Mouse (Mus musculus): ENCODE measurements at regions not wholly inside any gene's neighbourhood (a gene's known extent, or its start where the extent isn't known, plus 50 kb on each side); places are given as distances from the start of the nearest gene placed in this dataset.

- H3K4me2 ChIP-seq, result no peak overlapping the region
- no peak for ATAC-seq
- no peaks in the 10 kb centered on the region for H3K27me3 ChIP-seq (replicated peaks)
- H3K4me3 ChIP-seq, result no peak overlapping the region
- no peak overlapping the region for H3K9ac ChIP-seq
- no peaks in the 10 kb centered on the region for H3K9me3 ChIP-seq (replicated peaks)
- WGBS (ENCODE audit: insufficient replicate concordance), result 77% methylated on average over 6 of the region's 6 CpGs
- no peak overlapping the region for H3K27ac ChIP-seq
- H3K4me1 ChIP-seq, result no peaks in the 10 kb centered on the region
- no peaks in the 10 kb centered on the region for H3K36me3 ChIP-seq
Observed at GRCm38 (mm10) chr16:9336063-9336462, 506.2 kb downstream of the 1810013L24Rik start.

- no peak overlapping the region for H3K4me3 ChIP-seq
- 47% methylated on average over 3 of the region's 3 CpGs for WGBS (ENCODE audit: insufficient replicate concordance)
- ATAC-seq, result no peak
- H3K9ac ChIP-seq, result no peak overlapping the region
- no peak overlapping the region for H3K4me2 ChIP-seq
- H3K4me1 ChIP-seq, result no peaks in the 10 kb centered on the region
- H3K27ac ChIP-seq, result no peak overlapping the region
- no peaks in the 10 kb centered on the region for H3K36me3 ChIP-seq
- H3K27me3 ChIP-seq (replicated peaks), result no peaks in the 10 kb centered on the region
- H3K9me3 ChIP-seq (replicated peaks), result no peaks in the 10 kb centered on the region
Observed at GRCm38 (mm10) chr16:9339456-9339855, 509.6 kb downstream of the 1810013L24Rik start.

- Histone ChIP-seq H3K9me3 (replicated peaks) (no peaks in the 10 kb centered on the region), H3K36me3 (no peaks in the 10 kb centered on the region), H3K9ac (no peak overlapping the region), H3K4me2 (no peak overlapping the region), H3K4me3 (no peak overlapping the region), H3K27me3 (replicated peaks) (no peaks in the 10 kb centered on the region), H3K4me1 (no peaks in the 10 kb centered on the region), H3K27ac (no peak overlapping the region)
- 69% methylated on average over 4 of the region's 4 CpGs for WGBS (ENCODE audit: insufficient replicate concordance)
- ATAC-seq, result no peak
Observed at GRCm38 (mm10) chr16:9341245-9341644, 511.3 kb downstream of the 1810013L24Rik start.

- Histone ChIP-seq H3K4me1 (no peaks in the 10 kb centered on the region), H3K27me3 (replicated peaks) (no peaks in the 10 kb centered on the region), H3K36me3 (no peaks in the 10 kb centered on the region), H3K9me3 (replicated peaks) (no peaks in the 10 kb centered on the region), H3K27ac (no peak overlapping the region), H3K4me3 (no peak overlapping the region), H3K4me2 (no peak overlapping the region), H3K9ac (no peak overlapping the region)
- 56% methylated on average over 4 of the region's 4 CpGs for WGBS (ENCODE audit: insufficient replicate concordance)
- no peak for ATAC-seq
Observed at GRCm38 (mm10) chr16:9353811-9354210, 523.9 kb downstream of the 1810013L24Rik start.

GRCm38 (mm10) chr16:9354331-9355030, 524.6 kb downstream of the 1810013L24Rik start:
- Histone ChIP-seq H3K27ac (no peak overlapping the region), H3K36me3 (no peaks in the 10 kb centered on the region), H3K9ac (no peak overlapping the region), H3K4me3 (no peak overlapping the region), H3K4me1 (no peaks in the 10 kb centered on the region), H3K4me2 (no peak overlapping the region), H3K9me3 (replicated peaks) (no peaks in the 10 kb centered on the region), H3K27me3 (replicated peaks) (no peaks in the 10 kb centered on the region)
- 62% methylated on average over 8 of the region's 8 CpGs for WGBS (ENCODE audit: insufficient replicate concordance)
- no peak for ATAC-seq

GRCm38 (mm10) chr16:9358651-9359050, 528.8 kb downstream of the 1810013L24Rik start:
- 64% methylated on average over 4 of the region's 4 CpGs for WGBS (ENCODE audit: insufficient replicate concordance)
- Histone ChIP-seq H3K4me2 (no peak overlapping the region), H3K4me3 (no peak overlapping the region), H3K27ac (no peak overlapping the region), H3K27me3 (replicated peaks) (no peaks in the 10 kb centered on the region), H3K36me3 (no peaks in the 10 kb centered on the region), H3K9me3 (replicated peaks) (no peaks in the 10 kb centered on the region), H3K4me1 (no peaks in the 10 kb centered on the region), H3K9ac (no peak overlapping the region)
- no peak for ATAC-seq

- Histone ChIP-seq H3K9ac (no peak overlapping the region), H3K4me2 (no peak overlapping the region), H3K36me3 (no peaks in the 10 kb centered on the region), H3K27me3 (replicated peaks) (no peaks in the 10 kb centered on the region), H3K4me1 (no peaks in the 10 kb centered on the region), H3K27ac (no peak overlapping the region), H3K4me3 (no peak overlapping the region), H3K9me3 (replicated peaks) (no peaks in the 10 kb centered on the region)
- 73% methylated on average over 3 of the region's 3 CpGs for WGBS (ENCODE audit: insufficient replicate concordance)
- ATAC-seq, result no peak
Observed at GRCm38 (mm10) chr16:9359399-9360135, 529.7 kb downstream of the 1810013L24Rik start.

- Histone ChIP-seq H3K27me3 (replicated peaks) (no peaks in the 10 kb centered on the region), H3K4me2 (no peak overlapping the region), H3K9ac (no peak overlapping the region), H3K4me1 (no peaks in the 10 kb centered on the region), H3K27ac (no peak overlapping the region), H3K9me3 (replicated peaks) (no peaks in the 10 kb centered on the region), H3K4me3 (no peak overlapping the region), H3K36me3 (no peaks in the 10 kb centered on the region)
- 52% methylated on average over 3 of the region's 3 CpGs for WGBS (ENCODE audit: insufficient replicate concordance)
- ATAC-seq, result no peak
Observed at GRCm38 (mm10) chr16:9360741-9361255, 530.9 kb downstream of the 1810013L24Rik start.

GRCm38 (mm10) chr16:9362116-9362515, 532.2 kb downstream of the 1810013L24Rik start:
- WGBS (ENCODE audit: insufficient replicate concordance), result 30% methylated on average over 11 of the region's 11 CpGs
- no peaks in the 10 kb centered on the region for H3K4me1 ChIP-seq

GRCm38 (mm10) chr16:9364105-9364504, 534.2 kb downstream of the 1810013L24Rik start:
- no peaks in the 10 kb centered on the region for H3K9me3 ChIP-seq (replicated peaks)
- H3K9ac ChIP-seq, result no peak overlapping the region
- no peaks in the 10 kb centered on the region for H3K27me3 ChIP-seq (replicated peaks)
- no peaks in the 10 kb centered on the region for H3K4me1 ChIP-seq
- WGBS (ENCODE audit: insufficient replicate concordance), result 38% methylated on average over 2 of the region's 2 CpGs
- H3K36me3 ChIP-seq, result no peaks in the 10 kb centered on the region
- no peak overlapping the region for H3K27ac ChIP-seq
- no peak for ATAC-seq
- no peak overlapping the region for H3K4me2 ChIP-seq
- H3K4me3 ChIP-seq, result no peak overlapping the region

More at GRCm38 (mm10) chr16:9362116-9362515, 532.2 kb downstream of the 1810013L24Rik start:
- Histone ChIP-seq H3K36me3 (no peaks in the 10 kb centered on the region), H3K4me2 (no peak overlapping the region), H3K9me3 (replicated peaks) (no peaks in the 10 kb centered on the region), H3K4me3 (no peak overlapping the region), H3K27me3 (replicated peaks) (no peaks in the 10 kb centered on the region), H3K9ac (no peak overlapping the region), H3K27ac (no peak overlapping the region)
- no peak for ATAC-seq

GRCm38 (mm10) chr16:9390986-9391385, 561.1 kb downstream of the 1810013L24Rik start:
- H3K27ac ChIP-seq, result no peak overlapping the region
- WGBS (ENCODE audit: insufficient replicate concordance), result 66% methylated on average over 1 of the region's 1 CpGs
- no peaks in the 10 kb centered on the region for H3K9me3 ChIP-seq (replicated peaks)

GRCm38 (mm10) chr16:9404736-9405135, 574.8 kb downstream of the 1810013L24Rik start:
- WGBS (ENCODE audit: insufficient replicate concordance), result 52% methylated on average over 5 of the region's 5 CpGs
- Histone ChIP-seq H3K27me3 (replicated peaks) (no peaks in the 10 kb centered on the region), H3K4me2 (no peak overlapping the region), H3K4me3 (no peak overlapping the region), H3K4me1 (no peaks in the 10 kb centered on the region), H3K9me3 (replicated peaks) (no peaks in the 10 kb centered on the region), H3K27ac (no peak overlapping the region), H3K9ac (no peak overlapping the region), H3K36me3 (no peaks in the 10 kb centered on the region)
- no peak for ATAC-seq

More at GRCm38 (mm10) chr16:9390986-9391385, 561.1 kb downstream of the 1810013L24Rik start:
- Histone ChIP-seq H3K4me2 (no peak overlapping the region), H3K4me1 (no peaks in the 10 kb centered on the region), H3K27me3 (replicated peaks) (no peaks in the 10 kb centered on the region), H3K4me3 (no peak overlapping the region), H3K36me3 (no peaks in the 10 kb centered on the region), H3K9ac (no peak overlapping the region)
- no peak for ATAC-seq

All from liver, embryonic 12.5 days (tissue).